Mouse (Mus musculus) CD8-positive naive resting alpha-beta T cell, adult 2 months (primary cell): ENCODE results near the gene Fam181b.

Experiments used
- DNase-seq, 2 experiments: peaks; one replicate each; pipeline ENCODE4 v3.0.0; 2022; ENCODE audit warnings: low read depth in 2 of 2, low spot score in 2 of 2

The Fam181b gene

GRCm38 (mm10) chr7:93079785-93080730 is at the start of gene Fam181b:
Gene Fam181b (plus strand): TSS chr7:93079865.
- DNase-seq = no peak

GRCm38 (mm10) chr7:93037763-93038471 is 41.7 kb upstream of the Fam181b start:
- DNase-seq = no peak

- no peak for DNase-seq
Observed at GRCm38 (mm10) chr7:93038472-93038828, 41.2 kb upstream of the Fam181b start.

DNA sequence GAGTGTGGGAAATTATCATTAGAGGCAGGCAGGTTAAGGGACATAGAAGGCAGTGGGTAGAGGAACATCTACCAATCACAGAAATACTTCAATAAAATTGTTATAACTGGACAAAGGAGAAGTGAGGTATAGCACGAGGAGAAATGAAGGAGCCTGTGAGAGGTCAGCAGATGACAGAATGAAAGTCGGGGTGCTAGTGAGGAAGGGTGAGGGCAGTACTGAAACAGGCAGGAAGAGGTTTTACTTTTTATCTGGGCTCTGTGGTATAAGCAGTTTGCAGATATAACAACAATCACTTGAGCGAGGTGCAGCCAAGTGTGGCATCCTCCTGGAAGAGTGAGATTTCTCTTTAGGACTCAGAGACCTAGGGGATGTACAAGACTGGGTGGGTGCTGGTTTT is 40.1 kb upstream of the Fam181b start:
- no peak for DNase-seq

DNA sequence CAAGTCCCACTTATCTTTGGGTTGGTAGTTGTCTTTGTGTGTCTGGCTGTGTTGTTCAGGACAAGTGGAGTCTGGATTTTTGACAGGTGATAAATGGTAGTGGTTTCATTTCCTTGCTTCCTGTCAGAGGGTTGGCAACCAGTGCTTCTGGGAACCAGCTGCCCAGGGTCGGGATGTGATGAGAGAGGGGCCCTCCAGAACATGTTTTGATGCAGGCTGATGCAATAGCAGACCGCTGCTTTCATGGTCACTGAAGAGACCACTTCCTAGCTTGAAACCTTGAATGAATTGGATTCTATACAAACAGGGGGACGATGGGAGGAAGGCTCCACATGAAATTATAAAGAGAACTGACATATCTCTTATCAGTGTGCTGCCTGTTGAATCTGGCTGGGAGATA is 35.3 kb upstream of the Fam181b start:
- DNase-seq = no peak

DNA sequence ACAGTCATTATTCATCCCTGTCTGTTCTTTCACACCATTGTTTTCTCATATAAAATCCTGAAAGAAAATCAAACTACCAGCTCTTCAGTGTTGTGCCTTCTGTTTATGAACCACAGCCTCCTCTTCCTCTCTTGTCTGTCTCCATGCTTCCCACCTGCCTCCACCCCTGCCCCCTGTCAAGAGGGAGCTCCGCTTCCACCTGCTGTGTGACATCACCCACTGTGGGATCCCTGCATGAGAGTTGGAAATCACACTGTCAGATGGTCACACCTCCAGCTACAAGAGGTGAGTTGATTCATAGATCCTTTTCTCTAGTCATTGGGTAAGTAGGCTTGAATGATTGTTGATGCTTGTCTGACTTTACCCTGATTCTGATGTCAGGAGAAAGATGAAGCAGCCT is 34.9 kb upstream of the Fam181b start:
- no peak for DNase-seq

- no peak for DNase-seq
Observed at GRCm38 (mm10) chr7:93060831-93061230, 18.8 kb upstream of the Fam181b start.

GRCm38 (mm10) chr7:93061747-93062146 is 17.9 kb upstream of the Fam181b start:
- DNase-seq = no peak

GRCm38 (mm10) chr7:93062189-93062588 is 17.5 kb upstream of the Fam181b start:
- no peak for DNase-seq

DNA sequence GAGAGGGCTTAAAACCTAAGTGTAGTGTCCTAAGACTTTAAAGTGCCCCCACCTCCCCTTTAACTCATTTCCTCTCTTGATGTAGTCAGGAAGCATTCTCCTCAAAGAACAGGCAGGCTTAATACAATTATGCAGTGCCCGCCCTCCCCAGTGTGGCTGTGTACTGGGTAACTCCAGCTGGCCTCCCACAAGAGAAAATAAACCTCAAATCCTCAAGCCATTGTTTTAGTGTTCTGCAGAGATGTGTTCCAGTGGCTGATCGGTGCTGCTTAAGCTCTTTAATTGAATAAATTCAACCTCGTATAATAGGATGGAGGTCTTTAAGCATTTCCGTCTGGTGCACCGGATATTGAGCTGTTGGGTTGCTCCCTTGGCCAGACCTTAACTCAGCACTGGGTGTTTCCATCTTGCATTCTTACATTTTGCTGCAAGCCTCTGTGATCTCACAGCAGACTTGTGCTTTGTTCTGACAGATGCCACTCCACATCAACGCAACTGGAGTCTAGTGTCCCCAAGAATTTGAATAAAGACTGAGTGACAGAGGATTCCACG is 12.1 kb upstream of the Fam181b start:
- DNase-seq = no peak

DNA sequence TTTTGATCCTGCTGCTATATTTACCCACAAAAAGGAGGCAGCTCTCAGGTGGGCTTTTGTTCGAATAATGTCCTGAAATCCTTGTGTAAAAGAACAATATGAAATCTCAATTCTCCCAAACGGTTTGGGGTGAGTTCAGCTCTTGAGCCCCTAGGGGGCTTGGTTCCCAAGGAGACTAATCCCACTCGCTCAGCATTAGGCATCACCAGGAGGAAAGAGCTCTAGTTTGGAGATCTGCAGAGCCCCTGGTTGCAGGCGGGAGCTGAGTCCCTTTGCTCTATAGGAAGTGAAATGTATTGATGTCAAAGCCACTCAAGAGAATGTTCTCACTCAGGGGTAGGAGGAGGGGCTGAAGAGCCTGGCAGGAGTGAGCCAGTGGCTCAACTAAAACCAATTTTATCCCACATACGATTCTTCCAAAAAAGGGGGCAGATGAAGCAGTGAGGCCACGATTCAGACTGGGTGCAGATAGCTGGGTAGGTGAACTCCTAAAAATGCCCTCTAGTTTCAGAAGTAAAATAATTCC is 3.2 kb upstream of the Fam181b start:
- no peak for DNase-seq

DNA sequence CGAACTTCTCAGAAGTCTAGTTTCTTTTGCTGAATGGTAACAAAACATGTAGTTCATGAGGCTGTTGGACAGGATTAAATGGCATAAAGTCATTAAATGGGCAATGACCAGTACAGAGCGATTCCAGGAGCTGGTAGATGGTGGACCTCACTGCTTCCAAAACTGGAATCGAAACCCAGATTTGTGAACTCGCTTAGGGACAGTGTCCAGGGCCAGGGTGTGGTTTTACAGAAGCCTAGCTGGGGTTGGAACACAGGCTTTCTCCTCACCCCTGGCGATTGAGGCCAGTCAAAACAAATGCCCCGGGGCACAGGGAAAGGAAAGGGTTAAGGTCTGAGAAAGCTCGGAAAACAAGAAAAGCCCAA is 263 bp upstream of the Fam181b start:
- no peak for DNase-seq

- no peak for DNase-seq
Observed at GRCm38 (mm10) chr7:93080731-93081430, 1.2 kb downstream of the Fam181b start.

DNA sequence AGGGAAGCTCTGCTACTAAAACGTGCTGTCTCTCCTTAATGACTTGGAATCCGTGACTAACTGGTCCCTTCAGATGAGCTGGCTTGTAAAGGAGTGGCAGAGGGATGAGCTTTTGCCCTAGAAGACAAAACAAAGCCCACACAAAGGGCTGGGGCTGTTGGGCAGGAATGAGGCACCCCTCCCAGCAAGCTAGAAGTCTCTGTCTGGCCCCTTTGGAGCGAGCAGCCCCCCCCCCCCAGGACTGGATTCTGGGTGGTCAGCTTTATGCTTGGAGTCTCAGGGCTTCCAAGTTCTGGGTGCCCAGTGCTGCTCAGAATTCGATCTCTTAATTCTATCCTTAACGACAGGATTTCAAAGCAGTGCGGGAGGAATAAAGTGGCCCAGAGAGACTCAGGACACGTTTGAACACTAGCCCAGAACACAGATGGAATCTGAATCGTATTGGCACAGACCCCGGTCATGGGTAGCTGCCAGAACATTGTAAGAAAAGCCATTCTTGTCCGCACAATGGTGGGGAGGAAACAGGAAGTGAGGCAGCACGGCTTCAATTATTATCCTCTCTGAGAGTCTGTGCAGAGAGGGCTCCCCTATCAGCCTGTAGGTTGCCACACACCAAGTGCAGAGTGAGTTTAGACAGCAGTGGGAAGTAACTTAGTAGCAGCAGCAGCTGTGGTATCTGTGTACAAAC is 13.8 kb downstream of the Fam181b start:
- DNase-seq = no peak

- no peak for DNase-seq
Observed at GRCm38 (mm10) chr7:93095511-93095910, 15.8 kb downstream of the Fam181b start.

GRCm38 (mm10) chr7:93104776-93105340 is 25.2 kb downstream of the Fam181b start:
- DNase-seq = no peak

GRCm38 (mm10) chr7:93110370-93110965 is 30.8 kb downstream of the Fam181b start:
- DNase-seq = no peak

DNA sequence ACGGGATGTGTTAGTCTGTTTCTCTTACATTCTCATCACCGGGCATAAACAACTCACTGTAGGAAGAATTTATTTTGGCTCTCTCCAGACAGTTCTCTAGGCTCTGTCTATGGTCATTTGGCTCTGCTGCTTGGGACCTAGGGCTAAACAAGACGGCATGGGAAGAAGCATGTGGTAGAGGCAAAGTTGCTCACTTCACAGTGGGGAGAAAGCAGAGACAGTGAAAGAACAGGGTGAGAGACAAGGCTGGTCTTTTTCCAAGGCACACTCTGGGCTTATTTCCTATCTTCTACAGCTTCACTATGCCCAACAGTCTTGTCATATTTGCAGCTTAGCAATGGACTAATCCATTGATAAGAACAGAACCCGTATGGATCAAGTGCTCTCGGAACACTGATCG is 31.4 kb downstream of the Fam181b start:
- DNase-seq = no peak

GRCm38 (mm10) chr7:93117561-93117960 is 37.9 kb downstream of the Fam181b start:
- DNase-seq = no peak

- no peak for DNase-seq
Observed at GRCm38 (mm10) chr7:93123936-93124335, 44.3 kb downstream of the Fam181b start.
